In genomic region chr14:76695691-76696355, GRCm38 (mm10) we compare ENCODE assay signal across 12 mouse cellular contexts.
DNase-seq lines count a peak whose midpoint lies in the region; ATAC-seq and TF ChIP-seq lines count a peak whose summit lies in the region.
"Had no signal": no experiment of that assay in that cellular context is flagged by ENCODE, and none has a peak within 500 bp of the region (broad histone marks: within the 10 kb centered on the region; RNA-seq: fewer than 3 reads in every experiment).

No protein-coding gene starts in this region.

- H3K4me2 ChIP-seq in kidney, postnatal 0 days (ENCODE audit: low read length), result peak overlapping the region; percentile 19; the same call in 1 of the 2 replicates
- H3K4me2 ChIP-seq in neural tube, embryonic 15.5 days, result no peak overlapping the region
- H3K4me2 ChIP-seq: neural tube, embryonic 12.5 days had no signal

- H3K9ac ChIP-seq in kidney, postnatal 0 days (ENCODE audit: low read depth, low read length), result no peak overlapping the region
- no peak overlapping the region for H3K9ac ChIP-seq in neural tube, embryonic 15.5 days (replicated peaks)
- H3K9ac ChIP-seq: neural tube, embryonic 12.5 days had no signal

- no peak overlapping the region for H3K4me3 ChIP-seq in kidney, postnatal 0 days (replicated peaks; ENCODE audit: low read depth, low read length)
- H3K4me3 ChIP-seq in limb, embryonic 10.5 days, result no peak overlapping the region
- H3K4me3 ChIP-seq in neural tube, embryonic 15.5 days (replicated peaks), result no peak overlapping the region
- H3K4me3 ChIP-seq: neural tube, embryonic 12.5 days had no signal

- no peaks in the 10 kb centered on the region for H3K9me3 ChIP-seq in kidney, postnatal 0 days (replicated peaks; ENCODE audit: low read length)
- H3K9me3 ChIP-seq in limb, embryonic 10.5 days (replicated peaks), result no peaks in the 10 kb centered on the region
- no peaks in the 10 kb centered on the region for H3K9me3 ChIP-seq in neural tube, embryonic 15.5 days (replicated peaks)
- H3K9me3 ChIP-seq: neural tube, embryonic 12.5 days had no signal

- H3K36me3 ChIP-seq in kidney, postnatal 0 days (ENCODE audit: insufficient read depth, low read length), result no peaks in the 10 kb centered on the region
- no peaks in the 10 kb centered on the region for H3K36me3 ChIP-seq in limb, embryonic 10.5 days
- H3K36me3 ChIP-seq in neural tube, embryonic 15.5 days, result no peaks in the 10 kb centered on the region
- H3K36me3 ChIP-seq: neural tube, embryonic 12.5 days had no signal

- 22% methylated on average over 15 of the region's 18 CpGs for WGBS in kidney, postnatal 0 days
- WGBS in limb, embryonic 10.5 days, result 66% methylated on average over 18 of the region's 18 CpGs
- WGBS in neural tube, embryonic 15.5 days, result 57% methylated on average over 18 of the region's 18 CpGs

- peaks cover 11% of the 10 kb centered on the region; the same call in 1 of the 2 replicates for H3K4me1 ChIP-seq in kidney, postnatal 0 days (replicated peaks; ENCODE audit: insufficient read depth, low read length)
- peaks cover 62% of the 10 kb centered on the region for H3K4me1 ChIP-seq in limb, embryonic 10.5 days
- peaks cover 16% of the 10 kb centered on the region for H3K4me1 ChIP-seq in neural tube, embryonic 15.5 days

- TF ChIP-seq CTCF in kidney, postnatal 0 days (IDR thresholded peaks at IDR 0.05; ENCODE audit: low read depth), result no peak

- 0 out of 2 replicates have a peak, but pooled peaks have one; percentile 1 for ATAC-seq in kidney, postnatal 0 days (replicated peaks; ENCODE audit: low FRiP score, low read depth)
- ATAC-seq in neural tube, embryonic 15.5 days (ENCODE audit: low FRiP score), result no peak
- ATAC-seq: Patski had no signal

- H3K27me3 ChIP-seq in kidney, postnatal 0 days (ENCODE audit: insufficient read depth, low read length), result no peaks in the 10 kb centered on the region
- H3K27me3 ChIP-seq in limb, embryonic 10.5 days (ENCODE audit: low read depth, poor library complexity, severe bottlenecking), result no peaks in the 10 kb centered on the region
- no peaks in the 10 kb centered on the region for H3K27me3 ChIP-seq in neural tube, embryonic 15.5 days (replicated peaks)
- H3K27me3 ChIP-seq: neural tube, embryonic 12.5 days; Patski had no signal

- DNase-seq in kidney, postnatal 0 days (ENCODE audit: low spot score), result peak; percentile 85
- DNase-seq in kidney, adult 8-10 months, result no peak
- DNase-seq in ZHBTc4 (ENCODE audit: low read depth, low spot score) (peak; percentile 19), MN1 (ENCODE audit: low spot score) (no peak)
- DNase-seq in limb, embryonic 10.5 days (ENCODE audit: low spot score), result no peak
- DNase-seq in Muller cell, postnatal 12 days (ENCODE audit: inconsistent ontology term), result no peak
- DNase-seq: gastrocnemius, postnatal 36 days; thymus, postnatal 14 days had no signal

- H3K27ac ChIP-seq in kidney, postnatal 0 days, result peak overlapping the region; percentile 14; the same call in 1 of the 2 replicates
- peak overlapping the region; percentile 46; the same call in 1 of the 2 replicates for H3K27ac ChIP-seq in limb, embryonic 10.5 days
- peak overlapping the region; percentile 60 for H3K27ac ChIP-seq in neural tube, embryonic 15.5 days (replicated peaks)
- H3K27ac ChIP-seq: macrophage; neural tube, embryonic 12.5 days had no signal

Comparison
In these comparisons a context has a peak if more than half of its experiments do, and no peak if none do; other contexts are left out.
1. DNase-seq: peak in kidney, postnatal 0 days (single experiment) and ZHBTc4 (single experiment); none in kidney, adult 8-10 months (0 of 2), limb, embryonic 10.5 days (single experiment), Muller cell, postnatal 12 days (single experiment) and MN1 (single experiment).
2. Peak in every context shown above with its lines, with median percentiles within 50 percentile points of each other: H3K27ac ChIP-seq.